Comparison of ENCODE assay signal across 10 mouse cellular contexts in genomic region chr6:6881115-6881637, GRCm38 (mm10). TPM values are rescaled to one million over a fixed set of nuclear protein-coding genes. Genes with fewer than 3 reads are reported as not detected.
DNase-seq lines count a peak whose midpoint lies in the region; ATAC-seq and TF ChIP-seq lines count a peak whose summit lies in the region.
"Had no signal": no experiment of that assay in that cellular context is flagged by ENCODE, and none has a peak within 500 bp of the region (broad histone marks: within the 10 kb centered on the region; RNA-seq: fewer than 3 reads in every experiment).

No protein-coding gene starts in this region.

- peaks cover 11% of the 10 kb centered on the region for H3K4me1 ChIP-seq in testis, adult 2 months (ENCODE audit: control insufficient read depth, insufficient read depth, low read length)
- H3K4me1 ChIP-seq in liver, embryonic 13.5 days (replicated peaks), result no peaks in the 10 kb centered on the region
- H3K4me1 ChIP-seq in stomach, postnatal 0 days (replicated peaks; ENCODE audit: control insufficient read depth, insufficient read depth), result 0 out of 2 replicates have a peak, but pooled peaks cover 3% of the 10 kb centered on the region

- no peak overlapping the region for H3K27ac ChIP-seq in testis, adult 2 months (ENCODE audit: control insufficient read depth, insufficient read depth, low read depth, low read length)
- no peak overlapping the region for H3K27ac ChIP-seq in liver, embryonic 13.5 days
- H3K27ac ChIP-seq in stomach, postnatal 0 days (replicated peaks), result no peak overlapping the region

- peak; percentile 13 for DNase-seq in embryo, embryonic 11 days
- no peak for DNase-seq in embryo, embryonic 10 days (ENCODE audit: low spot score)
- no peak for DNase-seq in testis, postnatal 10 days (ENCODE audit: low spot score)
- no peak for DNase-seq in liver, embryonic 13.5 days
- DNase-seq in stomach, postnatal 0 days (ENCODE audit: low spot score), result no peak
- DNase-seq in adrenal gland, adult 2 months, result no peak
- no peak for DNase-seq in ovary, postnatal 36 days (ENCODE audit: low spot score)

- peaks cover 2% of the 10 kb centered on the region; the same call in 1 of the 2 replicates for H3K27me3 ChIP-seq in testis, adult 2 months (ENCODE audit: control insufficient read depth, insufficient read depth, low read length)
- H3K27me3 ChIP-seq in liver, embryonic 13.5 days, result peaks cover 87% of the 10 kb centered on the region
- H3K27me3 ChIP-seq in stomach, postnatal 0 days (ENCODE audit: control insufficient read depth, insufficient read depth, low read length), result peaks cover 20% of the 10 kb centered on the region; the same call in 1 of the 2 replicates

- peak overlapping the region; percentile 72 for H3K4me3 ChIP-seq in testis, adult 2 months (ENCODE audit: control insufficient read depth, low read depth, low read length)
- H3K4me3 ChIP-seq in liver, embryonic 13.5 days (replicated peaks), result peak overlapping the region; percentile 25; the same call in 1 of the 2 replicates
- peak overlapping the region; percentile 41 for H3K4me3 ChIP-seq in stomach, postnatal 0 days (ENCODE audit: low read depth, low read length)

- no peaks in the 10 kb centered on the region for H3K36me3 ChIP-seq in testis, adult 2 months (ENCODE audit: control insufficient read depth, insufficient read depth, low read length)
- H3K36me3 ChIP-seq in liver, embryonic 13.5 days, result no peaks in the 10 kb centered on the region
- no peaks in the 10 kb centered on the region for H3K36me3 ChIP-seq in stomach, postnatal 0 days (ENCODE audit: control insufficient read depth, insufficient read depth, low read length)

- TF ChIP-seq CTCF in testis, adult 2 months (IDR thresholded peaks at IDR 0.05; ENCODE audit: control insufficient read depth, insufficient read depth, insufficient replicate concordance, low read depth, low read length), result no peak
- no peak for TF ChIP-seq CTCF in stomach, postnatal 0 days (IDR thresholded peaks at IDR 0.05; ENCODE audit: low read depth)

- H3K4me2 ChIP-seq in liver, embryonic 13.5 days, result peak overlapping the region; percentile 34
- peak overlapping the region; percentile 67 for H3K4me2 ChIP-seq in stomach, postnatal 0 days (replicated peaks; ENCODE audit: low read depth)

- 2% methylated on average over 30 of the region's 30 CpGs for WGBS in liver, embryonic 13.5 days (ENCODE audit: insufficient replicate concordance)
- WGBS in stomach, postnatal 0 days, result 1% methylated on average over 30 of the region's 30 CpGs

- H3K9ac ChIP-seq in liver, embryonic 13.5 days, result no peak overlapping the region
- peak overlapping the region; percentile 35; the same call in 1 of the 2 replicates for H3K9ac ChIP-seq in stomach, postnatal 0 days (ENCODE audit: low read length)

- no peak for TF ChIP-seq POLR2A in testis, adult 2 months (IDR thresholded peaks at IDR 0.05; ENCODE audit: control insufficient read depth, low read depth, low read length)

- no peak for TF ChIP-seq EP300 in stomach, postnatal 0 days (optimal IDR thresholded peaks at IDR 0.05)

- no peak for ATAC-seq in liver, embryonic 13.5 days (ENCODE audit: low read depth)
- peak; percentile 8; the same call in 1 of the 2 replicates for ATAC-seq in stomach, postnatal 0 days (ENCODE audit: low FRiP score, low TSS enrichment)

- no peaks in the 10 kb centered on the region for H3K9me3 ChIP-seq in liver, embryonic 13.5 days (replicated peaks)
- no peaks in the 10 kb centered on the region for H3K9me3 ChIP-seq in stomach, postnatal 0 days (ENCODE audit: control insufficient read depth, low read length)

RNA-seq across cellular contexts. Expression of gene Dlx5, which starts 0.7 kb away (rescaled TPM):
- 4.3 and 4.5 TPM in 2 replicates for polyA plus RNA-seq in testis, adult 2 months (2012; rRNA removed)
- 0.08 TPM in 1 of 2 replicates, not detected in the other for polyA plus RNA-seq in liver, embryonic 13.5 days (2015; fragmentation: Nextera tagmentation; extraction: Ambion mirVana)
- polyA plus RNA-seq in stomach, postnatal 0 days (2015; fragmentation: Nextera tagmentation; extraction: Ambion mirVana), result 6.2 and 7.1 TPM in 2 replicates
- under 1 TPM; 0.32 to 0.35 TPM for total RNA-seq in adrenal gland, adult 2 months (2021)
- 0.30 and 0.48 TPM in 2 replicates for polyA plus RNA-seq in adrenal gland, adult 2 months (2012; rRNA removed)
- total RNA-seq: hematopoietic stem cell, adult 5-6 weeks had no signal

RNA-seq across cellular contexts. Expression of gene Dlx6, which starts 18.0 kb away (rescaled TPM):
- polyA plus RNA-seq in testis, adult 2 months (2012; rRNA removed), result 10.8 and 12.3 TPM in 2 replicates
- polyA plus RNA-seq in liver, embryonic 13.5 days (2015; fragmentation: Nextera tagmentation; extraction: Ambion mirVana), result not detected in 2 replicates
- 0.12 TPM in 1 of 2 replicates, not detected in the other for polyA plus RNA-seq in stomach, postnatal 0 days (2015; fragmentation: Nextera tagmentation; extraction: Ambion mirVana)
- total RNA-seq in adrenal gland, adult 2 months (2021), result not detected
- polyA plus RNA-seq in adrenal gland, adult 2 months (2012; rRNA removed), result not detected in 2 replicates
- total RNA-seq: adrenal gland, adult 18-20 months; hematopoietic stem cell, adult 5-6 weeks had no signal

Comparison
In these comparisons a context has a peak if more than half of its experiments do, and no peak if none do; other contexts are left out.
1. RNA of gene Dlx6, which starts 18.0 kb away (polyA plus RNA-seq): 10.8 to 12.3 TPM in testis, adult 2 months; 0.12 TPM in stomach, postnatal 0 days, not detected in liver, embryonic 13.5 days and not detected in adrenal gland, adult 2 months; every median in the first group is over 10 times any median in the second.
2. Peak in every context shown above with its lines, with median percentiles within 50 percentile points of each other: H3K4me3 ChIP-seq.